Mouse (Mus musculus) ES-E14 (cell line): ENCODE results near the gene Cldn10. TPM values are rescaled to one million over a fixed set of nuclear protein-coding genes. Genes with fewer than 3 reads are reported as not detected.
A peak's percentile ranks its signal among the peaks of the same experiment; 100 is the strongest.
"Not testable (repeated sequence)": the region's sequence is repeated elsewhere in the genome, so short reads cannot be mapped to it uniquely, and the experiment has no call there.

Source experiments
- DNase-seq: peaks from one replicate; pipeline ENCODE4 v3.0.0-alpha.2; 2013; ENCODE audit warnings: low read depth, low spot score
- H3K27ac ChIP-seq: 2 replicates; pipeline ENCODE4 v1.5.1; 2012; ENCODE audit warnings: low read depth, mild to moderate bottlenecking, low read length, moderate library complexity, mixed read lengths; ENCODE audit not compliant: poor library complexity, insufficient read depth, severe bottlenecking
- H3K36me3 ChIP-seq: 2 replicates; pipeline ENCODE4 v1.6.1; 2012; ENCODE audit warnings: mild to moderate bottlenecking, low read length, moderate library complexity, mixed read lengths; ENCODE audit not compliant: control insufficient read depth, poor library complexity, insufficient read depth, severe bottlenecking
- H3K4me1 ChIP-seq, 2 experiments: fragments of 150-350 bp in 1 of 2; sonication (generic) in 1 of 2; 2 replicates each; pipeline ENCODE4 v1.6.1; 2012; ENCODE audit warnings: low read length in 2 of 2, mild to moderate bottlenecking in 1 of 2, mixed read lengths in 1 of 2; ENCODE audit not compliant: control insufficient read depth in 2 of 2, insufficient read depth in 2 of 2, poor library complexity in 1 of 2
- H3K4me3 ChIP-seq, 2 experiments: fragments of 150-350 bp in 1 of 2; sonication (generic) in 1 of 2; 2 replicates each; pipeline ENCODE4 v1.5.1; 2012; ENCODE audit warnings: low read length in 2 of 2, low read depth in 1 of 2, mild to moderate bottlenecking in 1 of 2, mixed read lengths in 1 of 2; ENCODE audit not compliant: insufficient read depth in 1 of 2, poor library complexity in 1 of 2, severe bottlenecking in 1 of 2
- H3K9ac ChIP-seq: 2 replicates; pipeline ENCODE4 v1.6.1; 2012; ENCODE audit warnings: low read depth, mild to moderate bottlenecking, low read length, mixed read lengths; ENCODE audit not compliant: poor library complexity, insufficient read depth, severe bottlenecking
- H3K9me3 ChIP-seq: fragments of 150-350 bp; sonication (generic); 2 replicates; pipeline ENCODE4 v1.6.1; 2012; ENCODE audit warnings: low read depth, mild to moderate bottlenecking, low read length; ENCODE audit not compliant: control insufficient read depth, insufficient read depth
- CHD2 ChIP-seq: IDR thresholded peaks from 2 replicates; pipeline ENCODE4 v1.6.1; 2014; ENCODE audit warnings: mild to moderate bottlenecking, low read depth, low read length, inconsistent platforms
- HCFC1 ChIP-seq: IDR thresholded peaks from 2 replicates; pipeline ENCODE4 v1.6.1; 2012; ENCODE audit warnings: low read length, inconsistent platforms, borderline replicate concordance; ENCODE audit not compliant: insufficient read depth
- MAFK ChIP-seq: IDR thresholded peaks from 2 replicates; pipeline ENCODE4 v1.6.1; 2014; ENCODE audit warnings: mild to moderate bottlenecking, low read depth, low read length, inconsistent platforms; ENCODE audit not compliant: insufficient read depth
- ZC3H11A ChIP-seq: IDR thresholded peaks from 2 replicates; pipeline ENCODE4 v1.6.1; 2012; ENCODE audit warnings: low read depth, mild to moderate bottlenecking, inconsistent platforms, low read length, borderline replicate concordance
- ZNF384 ChIP-seq: IDR thresholded peaks from 2 replicates; pipeline ENCODE4 v1.6.1; 2012; ENCODE audit warnings: low read depth, low read length, inconsistent platforms
- in situ Hi-C, 2 experiments: fragments of 600-800 bp; cut with MboI; formaldehyde crosslinking; loops; one replicate each; pipeline ENCODE4 v1.15.1; 2025; ENCODE audit warnings: low sequenced_read_pairs in 2 of 2, inconsistent platforms in 1 of 2; ENCODE audit not compliant: unreplicated experiment in 2 of 2
- total RNA-seq: library from RNA; depleted of rRNA; stranded (reverse); fragments of 300-350 nt; gene quantifications from 2 replicates; pipeline ENCODE4 v1.2.3, GENCODE M21; 2012

The Cldn10 gene
- total RNA-seq, 1 experiment = 0.09 TPM

DNA sequence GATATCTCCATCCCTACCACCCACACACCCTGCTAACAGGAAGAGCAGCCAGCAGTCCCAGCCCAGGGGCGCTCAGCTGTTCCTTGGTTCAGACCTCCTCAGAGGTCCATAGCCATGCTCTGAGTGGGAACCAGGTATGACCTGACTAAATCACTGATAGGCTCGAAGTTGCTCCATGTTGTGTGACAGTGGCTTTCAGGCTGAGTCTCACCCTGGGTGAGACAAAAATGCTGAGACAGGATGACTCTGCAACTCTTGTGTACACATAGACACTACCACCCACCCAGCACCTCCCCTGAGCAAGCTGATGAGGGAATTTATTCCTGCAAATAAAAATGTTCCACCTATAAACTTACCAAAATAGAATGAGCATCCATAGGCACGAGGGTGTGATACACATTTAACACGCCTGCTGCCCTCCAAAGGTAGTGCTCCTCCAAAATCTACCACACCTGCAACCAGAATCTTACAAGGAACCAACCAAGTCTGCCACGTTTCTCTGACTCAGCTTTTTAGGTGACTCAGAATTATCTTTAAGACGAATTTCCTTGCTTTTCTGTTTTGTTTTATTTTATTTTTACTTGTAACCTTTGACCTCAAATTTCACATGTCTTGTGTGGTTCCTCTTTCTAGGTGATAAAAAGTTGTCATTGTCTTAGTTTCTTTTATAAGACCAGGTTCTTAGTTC is 37.1 kb upstream of the Cldn10 start:
- Histone ChIP-seq H3K4me1 (peaks cover 8 to 24% of the 10 kb centered on the region in 2 experiments), H3K4me3 (no peak overlapping the region), H3K36me3 (no peaks in the 10 kb centered on the region), H3K9ac (no peak overlapping the region), H3K9me3 (no peaks in the 10 kb centered on the region), H3K27ac (peak overlapping the region; percentile 80)
- in situ Hi-C loops = no loop called here
- peak; percentile 93 for TF ChIP-seq MAFK
- TF ChIP-seq ZC3H11A = no peak
- DNase-seq = peak; percentile 36

DNA sequence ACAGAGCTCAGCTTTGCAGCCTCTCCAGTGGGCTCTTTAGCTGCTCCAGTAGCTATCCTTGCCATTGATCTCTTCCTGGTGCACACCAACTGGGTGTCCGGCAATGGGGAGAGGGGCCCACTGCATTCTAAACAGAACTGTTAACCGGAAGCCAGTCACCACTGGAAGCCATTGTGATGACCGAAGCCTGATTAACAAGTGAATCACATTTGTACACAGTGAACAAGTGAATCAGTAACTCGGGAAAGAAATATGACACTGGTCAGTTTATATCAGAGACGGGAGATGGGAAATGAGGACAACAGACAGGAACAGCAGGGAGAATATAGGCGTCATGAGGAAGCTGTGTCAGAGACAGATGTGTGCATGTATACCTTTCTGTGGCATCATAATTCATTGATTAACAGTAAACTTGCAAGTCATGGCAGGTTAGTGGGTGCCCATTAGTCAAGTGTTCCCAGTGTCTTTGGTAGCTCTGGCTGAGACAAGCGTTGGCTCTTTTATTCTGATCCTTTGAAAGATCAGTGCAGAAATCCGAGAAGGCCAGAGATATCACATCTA is 36.4 kb upstream of the Cldn10 start:
- peak; percentile 38 for DNase-seq
- TF ChIP-seq MAFK (0 out of 2 replicates have a peak, but pooled peaks have one; percentile 11), CHD2 (no peak)

DNA sequence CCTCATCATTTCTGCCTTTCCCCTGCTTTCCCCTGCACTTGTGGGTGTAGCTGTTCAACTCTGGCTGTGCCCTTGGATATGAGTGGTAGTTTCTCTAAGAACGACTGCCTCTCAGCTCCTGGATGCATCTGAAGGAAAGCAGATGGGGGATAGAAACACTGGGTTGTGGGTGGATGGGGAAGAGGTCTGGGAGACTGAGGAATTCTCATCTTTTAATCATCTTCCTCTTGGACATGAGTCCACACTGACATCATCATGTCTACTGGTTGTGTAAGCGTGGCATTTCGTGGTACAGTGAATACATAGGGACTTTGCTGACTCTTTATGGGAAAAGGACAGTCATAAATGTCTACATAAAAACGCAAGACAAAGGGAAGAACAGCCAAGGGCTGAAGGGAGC is 31.7 kb upstream of the Cldn10 start:
- no peak for DNase-seq
- Histone ChIP-seq H3K9ac (no peak overlapping the region), H3K9me3 (no peaks in the 10 kb centered on the region), H3K4me3 (no peak overlapping the region), H3K4me1 (peaks cover 0 to 11% of the 10 kb centered on the region in 2 experiments; a peak in 2 of 4 replicates), H3K27ac (no peak overlapping the region), H3K36me3 (no peaks in the 10 kb centered on the region)
- in situ Hi-C loops = no loop called here
- TF ChIP-seq CHD2 = no peak
- no peak for TF ChIP-seq HCFC1
- TF ChIP-seq ZC3H11A = no peak
- TF ChIP-seq ZNF384 = no peak
- TF ChIP-seq MAFK = no peak

More for the DNA sequence above, 36.4 kb upstream of the Cldn10 start:
- H3K27ac ChIP-seq = peak overlapping the region; percentile 80; the same call in 1 of the 2 replicates
- no peaks in the 10 kb centered on the region for H3K9me3 ChIP-seq
- in situ Hi-C loops = no loop called here
- H3K36me3 ChIP-seq = no peaks in the 10 kb centered on the region
- peaks cover 8 to 24% of the 10 kb centered on the region in 2 experiments for H3K4me1 ChIP-seq
- no peak overlapping the region for H3K9ac ChIP-seq
- no peak overlapping the region for H3K4me3 ChIP-seq

DNA sequence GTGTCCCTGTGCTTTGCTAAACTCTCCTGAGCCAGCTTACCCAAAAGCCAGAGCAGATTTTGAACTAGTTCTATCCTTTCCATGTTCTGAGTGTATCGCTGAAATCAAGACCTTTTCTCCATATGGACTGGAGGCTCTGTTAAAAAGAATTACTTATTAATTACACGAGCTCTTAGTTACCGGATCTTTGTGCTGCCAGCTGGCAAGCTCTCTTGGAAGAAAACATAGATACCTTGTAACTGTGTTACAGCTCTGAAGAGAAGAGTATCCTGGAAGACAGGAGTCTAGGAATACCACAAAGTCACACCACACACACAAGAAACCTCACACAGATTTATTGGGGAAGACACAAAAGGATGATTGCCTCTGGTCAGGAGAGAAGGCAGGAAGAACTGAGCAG is 31.1 kb upstream of the Cldn10 start:
- peaks cover 0 to 11% of the 10 kb centered on the region in 2 experiments; a peak in 1 of 4 replicates for H3K4me1 ChIP-seq
- DNase-seq = no peak
- H3K4me3 ChIP-seq = no peak overlapping the region
- H3K9ac ChIP-seq = no peak overlapping the region
- in situ Hi-C loops = no loop called here
- H3K27ac ChIP-seq = no peak overlapping the region
- no peak for TF ChIP-seq ZC3H11A
- TF ChIP-seq ZNF384 = no peak
- TF ChIP-seq CHD2 = no peak
- no peak for TF ChIP-seq MAFK
- TF ChIP-seq HCFC1 = no peak
- H3K36me3 ChIP-seq = no peaks in the 10 kb centered on the region
- H3K9me3 ChIP-seq = no peaks in the 10 kb centered on the region

DNA sequence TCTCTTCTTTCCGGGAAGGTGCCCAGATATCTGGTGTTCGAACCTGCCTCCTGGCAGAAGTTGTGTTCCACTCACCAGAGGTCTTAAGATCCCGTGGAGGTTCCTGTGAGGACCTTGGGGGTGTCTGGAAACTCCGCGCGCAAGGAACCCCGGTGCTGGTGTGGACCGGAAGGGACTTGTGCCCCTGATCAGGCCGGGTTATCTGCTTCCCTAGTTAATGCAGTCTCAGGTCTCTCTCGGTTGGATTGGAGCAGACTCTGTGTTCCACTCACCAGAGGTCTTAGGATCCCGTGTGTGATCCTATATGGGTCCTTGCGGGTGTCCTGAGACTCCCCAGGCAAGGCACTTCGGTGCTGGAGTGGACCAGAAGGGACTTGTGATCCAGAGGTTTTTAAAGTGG is 24.3 kb upstream of the Cldn10 start:
- H3K9me3 ChIP-seq, DNase-seq, H3K36me3 ChIP-seq, H3K4me3 ChIP-seq, H3K27ac ChIP-seq, H3K9ac ChIP-seq: not testable (repeated sequence)
- in situ Hi-C loops = loop anchor here in 1 of 2 experiments (10.0 kb wide), 1 partner anchor 129 kb away; no protein-coding TSS in a partner anchor
- H3K4me1 ChIP-seq = peaks cover 3 to 11% of the 10 kb centered on the region in 2 experiments; a peak in 1 of 4 replicates
